In genomic region chr16:91187662-91188061, GRCm38 (mm10) we compare ENCODE assay signal across 35 mouse cellular contexts. TPM values are rescaled to one million over a fixed set of nuclear protein-coding genes. Genes with fewer than 3 reads are reported as not detected.
"Had no signal": no experiment of that assay in that cellular context is flagged by ENCODE, and none has a peak within 500 bp of the region (broad histone marks: within the 10 kb centered on the region; RNA-seq: fewer than 3 reads in every experiment).

No protein-coding gene starts in this region.

- H3K4me1 ChIP-seq: limb, embryonic 13.5 days; limb, embryonic 15.5 days; liver, embryonic 12.5 days; liver, embryonic 13.5 days; liver, embryonic 15.5 days; lung, embryonic 15.5 days had no signal

- DNase-seq: left cerebral cortex, postnatal 4 days; liver, embryonic 13.5 days; liver, postnatal 0 days; lung, adult 18-20 months; lung, adult 2 months; lung, embryonic 14.5 days; lung, postnatal 10 days; lung, postnatal 14 days; lung, postnatal 36 days; lung, postnatal 4 days; midbrain, embryonic 14.5 days had no signal

- H3K4me3 ChIP-seq: limb, embryonic 10.5 days; limb, embryonic 12.5 days; limb, embryonic 13.5 days; limb, embryonic 15.5 days; liver, embryonic 12.5 days; liver, embryonic 13.5 days; liver, embryonic 15.5 days; lung, embryonic 15.5 days; megakaryocyte, embryonic 14.5 days; midbrain, embryonic 10.5 days; midbrain, embryonic 12.5 days; midbrain, embryonic 13.5 days; midbrain, embryonic 15.5 days; myocyte; neural tube, embryonic 12.5 days had no signal

- H3K27me3 ChIP-seq: liver, embryonic 12.5 days; liver, embryonic 13.5 days; liver, embryonic 15.5 days; lung, embryonic 15.5 days had no signal

- ATAC-seq: liver, embryonic 12.5 days; liver, postnatal 0 days; lung, postnatal 0 days; midbrain, embryonic 13.5 days; midbrain, embryonic 15.5 days; midbrain, embryonic 16.5 days had no signal

- H3K27ac ChIP-seq: limb, embryonic 10.5 days; limb, embryonic 12.5 days; limb, embryonic 13.5 days; limb, embryonic 15.5 days; liver, embryonic 12.5 days; liver, embryonic 13.5 days; liver, embryonic 14.5 days; liver, embryonic 15.5 days; lung, embryonic 15.5 days; macrophage; midbrain, embryonic 10.5 days; midbrain, embryonic 12.5 days; midbrain, embryonic 13.5 days; midbrain, embryonic 15.5 days; neural tube, embryonic 12.5 days had no signal

- H3K4me2 ChIP-seq: limb, embryonic 12.5 days; limb, embryonic 13.5 days; limb, embryonic 15.5 days; liver, embryonic 11.5 days; liver, embryonic 12.5 days; liver, embryonic 13.5 days; liver, embryonic 15.5 days; lung, embryonic 14.5 days; lung, embryonic 15.5 days; midbrain, embryonic 11.5 days; midbrain, embryonic 12.5 days; midbrain, embryonic 13.5 days; midbrain, embryonic 15.5 days; neural tube, embryonic 12.5 days had no signal

- H3K9ac ChIP-seq: limb, embryonic 12.5 days; limb, embryonic 13.5 days; limb, embryonic 15.5 days; liver, embryonic 12.5 days; liver, embryonic 13.5 days; liver, embryonic 14.5 days; liver, embryonic 15.5 days; liver, postnatal 0 days; lung, embryonic 14.5 days; lung, embryonic 15.5 days; midbrain, embryonic 12.5 days; midbrain, embryonic 13.5 days; midbrain, embryonic 15.5 days; neural tube, embryonic 12.5 days had no signal

- H3K36me3 ChIP-seq: limb, embryonic 10.5 days; limb, embryonic 12.5 days; limb, embryonic 13.5 days; limb, embryonic 15.5 days; liver, embryonic 12.5 days; liver, embryonic 13.5 days; liver, embryonic 15.5 days; lung, embryonic 15.5 days; midbrain, embryonic 10.5 days; midbrain, embryonic 12.5 days; midbrain, embryonic 13.5 days; midbrain, embryonic 15.5 days; neural tube, embryonic 12.5 days had no signal

- H3K9me3 ChIP-seq: limb, embryonic 10.5 days; limb, embryonic 12.5 days; limb, embryonic 15.5 days; liver, embryonic 12.5 days; liver, embryonic 13.5 days; liver, embryonic 15.5 days; lung, embryonic 15.5 days; midbrain, embryonic 12.5 days; midbrain, embryonic 13.5 days; midbrain, embryonic 15.5 days; neural tube, embryonic 12.5 days had no signal

RNA-seq across cellular contexts. Expression of gene Olig2, which starts 37.6 kb away (rescaled TPM):
- polyA plus RNA-seq: limb, embryonic 10.5 days; limb, embryonic 11.5 days; limb, embryonic 12.5 days; limb, embryonic 13.5 days; limb, embryonic 15.5 days; liver, adult 2 months; liver, embryonic 11.5 days; liver, embryonic 12.5 days; liver, embryonic 13.5 days; liver, embryonic 14.5 days; liver, embryonic 15.5 days; liver, embryonic 16.5 days; liver, postnatal 0 days; lung, adult 2 months; lung, embryonic 14.5 days; lung, embryonic 15.5 days; lung, embryonic 16.5 days; lung, postnatal 0 days; macrophage; myocyte had no signal
